Mouse (Mus musculus) spleen, adult 2 months (tissue): ENCODE measurements at regions not wholly inside any gene's neighbourhood (a gene's known extent, or its start where the extent isn't known, plus 50 kb on each side); places are given as distances from the start of the nearest gene placed in this dataset.

ENCODE experiments used
- CTCF ChIP-seq: fragments of 200-500 bp; IDR thresholded peaks from 2 replicates; pipeline ENCODE4 v1.5.1; 2011; ENCODE audit warnings: mild to moderate bottlenecking, inconsistent platforms; ENCODE audit not compliant: insufficient read depth, insufficient read length, insufficient replicate concordance; ENCODE audit errors: extremely low read depth
- POLR2A ChIP-seq: fragments of 200-500 bp; IDR thresholded peaks from 2 replicates; pipeline ENCODE4 v1.6.1; 2011; ENCODE audit warnings: low read depth, low read length, inconsistent platforms

GRCm38 (mm10) chr3:150896668-150897067 lies 541.0 kb upstream of the Adgrl4 start:
- TF ChIP-seq POLR2A (no peak), CTCF (no peak)
